Mouse (Mus musculus): ENCODE measurements at regions not wholly inside any gene's neighbourhood (a gene's known extent, or its start where the extent isn't known, plus 50 kb on each side); places are given as distances from the start of the nearest gene placed in this dataset.

DNA sequence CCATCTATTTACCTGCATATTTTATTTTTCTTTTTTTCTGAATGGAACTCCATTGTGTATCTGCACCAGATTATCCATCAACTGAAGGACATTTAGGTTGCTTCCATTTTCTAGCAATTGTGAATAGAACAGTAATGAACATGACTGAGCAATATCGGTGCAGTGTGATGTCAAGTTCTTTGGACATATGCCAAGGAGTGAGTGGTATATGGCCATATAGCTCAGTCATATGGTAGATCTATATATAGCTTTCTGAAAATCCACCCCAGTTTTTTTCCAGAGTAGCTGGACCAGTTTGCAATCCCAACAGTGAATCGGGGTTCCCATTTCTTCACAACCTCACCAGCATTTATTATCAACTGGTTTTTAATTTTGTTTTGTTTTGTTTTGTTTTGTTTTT, 52.0 kb upstream of the Tent5a start:
- DNase-seq (ENCODE audit: low read depth, low spot score), result no peak
